In the genomic region with DNA sequence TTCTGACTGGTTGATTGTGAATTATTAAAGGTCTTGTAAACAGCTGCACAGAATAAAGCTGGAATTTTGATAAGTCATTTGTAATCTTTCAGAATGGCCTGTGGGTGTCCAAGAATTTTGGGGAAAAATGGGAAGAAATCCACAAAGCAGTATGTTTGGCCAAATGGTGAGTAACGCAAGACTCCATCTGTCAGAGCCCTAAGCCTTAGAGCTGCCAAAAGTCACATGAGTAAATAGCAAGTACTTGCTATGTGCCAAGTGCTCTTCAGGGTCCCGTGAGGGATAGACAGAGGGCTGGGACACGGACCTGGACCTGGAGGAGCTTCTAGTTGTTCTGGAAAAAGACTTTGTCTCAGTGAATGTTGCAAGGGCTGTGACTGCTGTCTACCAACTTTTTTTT, we compare ENCODE assay signal across 10 mouse cellular contexts. TPM values are rescaled to one million over a fixed set of nuclear protein-coding genes. Genes with fewer than 3 reads are reported as not detected.
DNase-seq lines count a peak whose midpoint lies in the region; ATAC-seq and TF ChIP-seq lines count a peak whose summit lies in the region.
"Had no signal": no experiment of that assay in that cellular context is flagged by ENCODE, and none has a peak within 500 bp of the region (broad histone marks: within the 10 kb centered on the region; RNA-seq: fewer than 3 reads in every experiment).

No protein-coding gene starts in this region.

- 89% methylated on average over 3 of the region's 3 CpGs for WGBS in thymus, adult 2 months

- H3K36me3 ChIP-seq in thymus, adult 2 months (ENCODE audit: control insufficient read depth, insufficient read depth, low read length) = no peaks in the 10 kb centered on the region

- TF ChIP-seq CTCF in thymus, adult 2 months (IDR thresholded peaks at IDR 0.05; ENCODE audit: borderline replicate concordance, control insufficient read depth, extremely low read depth, insufficient read depth, low read length, poor library complexity) = no peak

- no peak overlapping the region for H3K4me3 ChIP-seq in thymus, adult 2 months (ENCODE audit: control insufficient read depth, insufficient read depth, low read length)

- H3K27ac ChIP-seq in thymus, adult 2 months (ENCODE audit: control insufficient read depth, insufficient read depth, low read length) = no peak overlapping the region

- TF ChIP-seq POLR2A in thymus, adult 2 months (IDR thresholded peaks at IDR 0.05; ENCODE audit: control insufficient read depth, extremely low read depth, insufficient read depth, low read length, poor library complexity) = no peak

- peaks cover 3% of the 10 kb centered on the region; the same call in 1 of the 2 replicates for H3K4me1 ChIP-seq in thymus, adult 2 months (replicated peaks; ENCODE audit: control insufficient read depth, insufficient read depth, low read length)

- no peak for DNase-seq in frontal cortex, postnatal 14 days (ENCODE audit: low spot score in 2 of 2)
- DNase-seq in Muller cell, postnatal 12 days (ENCODE audit: inconsistent ontology term) = peak; percentile 29
- peak; percentile 38 for DNase-seq in gastrocnemius, postnatal 14 days
- DNase-seq in lung, adult 18-20 months = peak; percentile 55 to 72
- DNase-seq in thymus, postnatal 25 days = no peak
- DNase-seq in thymus, adult 2 months = no peak
- DNase-seq in spleen, adult 18-20 months = no peak

- no peaks in the 10 kb centered on the region for H3K27me3 ChIP-seq in thymus, adult 2 months (ENCODE audit: control insufficient read depth, insufficient read depth, low read length)

- intact Hi-C loops in gastrocnemius, postnatal 14 days (cut with DNase I; ENCODE audit: low total_unique reads) = no loop called here

- ATAC-seq in frontal cortex, adult (ENCODE audit: low TSS enrichment) = 0 out of 2 replicates have a peak, but pooled peaks have one; percentile 2

RNA-seq across cellular contexts. Expression of a gene that starts 36.8 kb away (rescaled TPM):
- total RNA-seq in gastrocnemius, postnatal 14 days (2021) = under 1 TPM; 0.27 to 0.35 TPM
- polyA plus RNA-seq in thymus, adult 2 months (2012; rRNA removed) = 8.3 and 16.6 TPM in 2 replicates
- total RNA-seq: gastrocnemius, postnatal 36 days had no signal
- polyA plus RNA-seq: small intestine, adult 2 months had no signal

RNA-seq across cellular contexts. Expression of a gene that starts 44.0 kb away (rescaled TPM):
- 10 to 100 TPM; 44.5 to 44.6 TPM for total RNA-seq in gastrocnemius, postnatal 14 days (2021)
- polyA plus RNA-seq in thymus, adult 2 months (2012; rRNA removed) = 16.0 and 16.5 TPM in 2 replicates

RNA-seq across cellular contexts. Expression of a gene that starts 55.7 kb away (rescaled TPM):
- total RNA-seq in gastrocnemius, postnatal 14 days (2021) = 1 to 10 TPM in 1 of 2 experiments, under 1 TPM in 1; 0.53 to 1.1 TPM
- polyA plus RNA-seq in thymus, adult 2 months (2012; rRNA removed) = 27.9 and 29.9 TPM in 2 replicates

Comparison
In these comparisons a context has a peak if more than half of its experiments do, and no peak if none do; other contexts are left out.
1. DNase-seq: peak in Muller cell, postnatal 12 days (single experiment), gastrocnemius, postnatal 14 days (single experiment) and lung, adult 18-20 months (2 of 2); none in frontal cortex, postnatal 14 days (0 of 2), thymus, postnatal 25 days (single experiment), thymus, adult 2 months (single experiment) and spleen, adult 18-20 months (0 of 2).